Mouse (Mus musculus) gastrocnemius, postnatal 4 days (tissue): ENCODE measurements around the gene Iqcn. TPM values are rescaled to one million over a fixed set of nuclear protein-coding genes. Genes with fewer than 3 reads are reported as not detected.

Source experiments
- DNase-seq, 2 experiments: peaks; one replicate each; pipeline ENCODE4 v3.0.0; 2021 to 2022; ENCODE audit warnings: low spot score in 2 of 2, mixed read lengths in 2 of 2
- total RNA-seq, 2 experiments: library from RNA; stranded (reverse); gene quantifications; 2 replicates each; pipeline ENCODE4 v1.2.3; 2021

Gene Iqcn
- total RNA-seq, 2 experiments from 2014 or later = not detected

- DNase-seq = peak; percentile 82 to 88
Observed at GRCm38 (mm10) chr8:70753151-70753550, 49.9 kb downstream of the Iqcn start.

DNA sequence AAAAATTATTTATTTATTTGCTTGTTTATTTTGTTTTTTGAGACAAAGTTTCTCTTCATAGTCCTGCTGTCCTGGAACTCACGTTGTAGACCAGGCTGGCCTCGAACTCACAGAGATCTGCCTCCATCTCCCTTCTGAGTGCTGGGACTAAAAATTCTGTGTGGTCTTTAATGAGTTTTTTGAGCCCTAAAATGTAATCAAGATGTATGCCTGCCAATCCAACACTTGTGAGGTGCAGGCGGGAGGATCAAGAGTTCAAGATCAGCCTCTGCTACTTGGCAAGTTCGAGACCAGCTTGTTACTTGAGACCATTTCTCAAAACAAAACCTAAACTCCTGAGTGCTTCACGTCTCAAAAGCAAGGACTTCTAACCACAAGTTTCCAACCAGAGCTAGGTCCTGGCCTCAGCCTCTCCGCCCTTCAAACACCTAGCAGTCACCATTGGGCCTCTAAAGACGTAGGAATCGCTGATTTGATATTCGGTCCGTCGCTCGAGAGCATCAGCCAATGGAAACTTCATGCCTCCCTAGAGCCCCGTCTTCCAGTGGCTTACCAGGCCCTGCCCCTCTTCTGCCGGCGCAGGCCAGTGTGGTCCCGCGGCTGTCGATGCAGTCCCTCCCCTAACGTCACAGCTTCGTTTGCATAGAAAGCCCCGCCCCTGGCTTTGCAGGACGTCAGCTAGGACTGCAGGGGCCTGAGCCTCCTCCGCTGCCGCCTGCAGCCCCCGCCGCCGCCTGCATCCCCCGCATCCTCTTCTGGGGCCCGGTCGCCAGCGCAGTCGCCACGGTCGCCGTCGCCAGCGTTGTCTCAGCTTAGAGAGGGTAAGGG lies 51.0 kb downstream of the Iqcn start, which contains the start of gene Rab3a:
TSS of gene Rab3a (plus strand) at position 637 of the 828 bp plus-strand sequence.
- DNase-seq = peak; percentile 85 to 93

DNA sequence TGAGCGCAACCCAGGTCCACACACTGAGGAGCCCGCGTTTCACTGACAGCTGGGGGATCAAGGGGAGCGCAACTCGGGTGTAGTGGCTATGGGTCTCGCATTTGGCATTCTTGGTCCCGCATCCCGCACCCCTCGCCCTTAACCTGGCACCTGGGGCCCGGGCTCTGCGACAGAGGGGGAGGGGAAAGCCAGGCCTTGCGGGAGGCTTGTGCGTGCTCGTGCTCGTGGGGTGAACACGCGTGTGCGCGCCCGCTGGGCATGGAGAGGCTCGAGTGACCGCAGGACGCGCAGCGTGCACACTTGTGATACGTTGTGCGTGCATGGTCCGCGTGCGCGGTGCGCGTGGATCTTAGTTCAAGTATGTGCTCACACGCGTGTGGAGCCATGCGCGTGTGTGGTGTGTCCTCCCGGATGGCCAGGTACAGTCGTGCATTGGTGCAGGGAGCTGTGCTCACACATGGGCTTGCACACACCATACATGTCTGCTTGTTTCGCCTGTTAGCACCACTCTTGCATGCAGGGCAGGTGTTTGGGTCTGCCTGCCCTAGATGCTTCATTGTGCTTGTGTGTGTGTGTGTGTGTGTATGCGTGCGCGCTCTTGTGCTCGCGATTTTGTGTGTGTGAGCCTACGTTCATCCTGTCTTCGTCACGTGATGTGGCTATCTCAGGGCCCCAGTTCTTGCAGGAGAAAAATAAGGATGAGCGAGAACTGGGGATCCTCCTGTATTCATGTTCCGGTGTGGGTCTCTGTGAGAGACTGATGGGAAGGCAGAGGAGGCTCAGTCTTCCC lies 51.8 kb downstream of the Iqcn start:
- DNase-seq = peak; percentile 46 to 72

DNA sequence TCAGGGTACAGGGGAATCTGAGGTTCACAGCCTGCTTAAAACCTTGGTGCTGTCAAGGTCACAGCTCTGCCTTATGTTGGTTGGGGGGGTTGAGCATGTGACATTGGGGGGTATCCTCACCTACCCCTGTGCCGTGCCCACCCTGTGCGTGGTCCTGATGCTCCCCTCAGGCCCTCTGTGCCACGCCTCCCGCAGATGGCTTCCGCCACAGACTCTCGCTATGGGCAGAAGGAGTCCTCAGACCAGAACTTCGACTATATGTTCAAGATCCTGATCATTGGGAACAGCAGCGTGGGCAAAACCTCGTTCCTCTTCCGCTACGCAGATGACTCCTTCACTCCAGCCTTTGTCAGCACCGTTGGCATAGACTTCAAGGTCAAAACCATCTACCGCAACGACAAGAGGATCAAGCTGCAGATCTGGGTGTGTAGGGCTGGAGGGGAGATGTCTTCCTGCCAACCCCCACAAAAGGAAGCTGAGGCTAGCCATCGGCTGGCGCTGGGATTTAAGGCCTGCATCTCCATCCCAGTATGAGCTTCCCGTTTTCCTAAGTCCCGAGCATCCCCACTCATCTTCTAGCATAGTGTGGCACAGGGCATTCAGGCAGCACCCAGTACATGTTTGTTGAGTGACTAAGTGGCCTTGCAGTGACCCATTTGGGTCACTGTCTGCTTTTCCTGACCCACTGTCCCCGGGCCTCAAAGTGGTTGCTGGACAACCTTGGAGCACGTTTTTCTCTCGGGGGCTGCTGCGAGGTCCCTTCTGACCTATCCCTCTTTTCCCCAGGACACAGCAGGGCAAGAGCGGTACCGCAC lies 52.6 kb downstream of the Iqcn start:
- DNase-seq = peak in 1 of 2 experiments; percentile 9

DNA sequence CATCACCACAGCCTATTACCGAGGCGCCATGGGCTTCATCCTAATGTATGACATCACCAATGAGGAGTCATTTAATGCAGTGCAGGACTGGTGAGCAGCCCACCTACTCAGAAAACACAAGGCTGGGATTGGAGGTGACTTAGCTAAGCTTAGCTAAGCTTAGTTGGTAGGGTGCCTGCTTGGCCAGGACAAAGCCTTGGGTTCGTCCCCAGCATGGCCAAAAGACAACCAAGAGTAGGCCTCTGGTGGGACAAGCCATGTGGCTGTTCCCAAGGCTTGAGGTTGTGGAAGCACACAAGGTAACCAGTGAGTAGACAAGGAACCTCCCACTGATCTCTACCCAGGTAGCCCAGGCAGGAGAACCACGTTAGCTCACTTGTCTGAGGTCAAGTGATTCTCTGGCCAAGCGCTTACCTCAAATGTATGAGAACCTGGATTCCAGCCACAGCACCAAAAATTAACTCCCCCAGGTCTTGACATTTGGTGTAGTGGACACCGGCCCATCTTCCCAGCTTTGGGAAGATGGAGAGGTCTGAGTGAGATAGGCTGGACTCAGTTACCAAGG lies 53.3 kb downstream of the Iqcn start:
- peak in 1 of 2 experiments; percentile 6 for DNase-seq

DNA sequence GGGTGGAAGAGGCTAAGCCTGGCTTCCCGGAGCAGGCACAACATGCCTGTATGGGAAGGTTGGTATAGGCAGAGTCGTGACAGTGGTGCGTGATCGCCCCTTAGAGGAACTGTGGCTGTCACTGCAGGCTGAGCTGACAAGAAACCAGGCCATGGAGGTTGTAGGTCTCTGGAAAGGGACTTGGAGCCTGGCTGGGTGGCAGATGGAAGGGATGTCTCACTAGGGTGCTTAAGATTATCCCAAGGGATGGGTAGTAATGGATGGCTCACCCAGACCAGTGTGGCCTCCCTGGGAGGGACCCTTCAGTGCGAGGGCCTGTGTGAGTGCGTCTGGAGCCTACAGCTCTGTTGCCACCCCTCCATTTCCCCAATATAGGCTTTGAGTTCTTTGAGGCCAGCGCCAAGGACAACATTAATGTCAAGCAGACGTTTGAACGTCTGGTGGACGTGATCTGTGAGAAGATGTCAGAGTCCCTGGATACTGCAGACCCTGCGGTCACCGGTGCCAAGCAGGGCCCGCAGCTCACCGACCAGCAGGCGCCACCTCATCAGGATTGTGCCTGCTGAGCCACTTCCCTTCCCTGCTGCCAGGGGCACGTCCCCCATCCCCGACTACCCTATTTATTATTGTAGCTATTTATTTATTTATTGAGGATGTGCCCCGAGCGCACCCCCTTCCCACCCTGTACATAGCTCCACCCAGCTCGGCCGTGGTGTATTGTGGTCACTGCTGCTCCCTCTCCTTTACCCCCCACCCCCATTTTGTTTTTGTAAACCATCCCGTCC lies 54.5 kb downstream of the Iqcn start:
- DNase-seq = peak in 1 of 2 experiments; percentile 24

- DNase-seq = peak in 1 of 2 experiments; percentile 7
Observed at GRCm38 (mm10) chr8:70758308-70758615, 55.0 kb downstream of the Iqcn start.

GRCm38 (mm10) chr8:70758616-70759561 lies 55.6 kb downstream of the Iqcn start:
- peak in 1 of 2 experiments; percentile 14 for DNase-seq

DNA sequence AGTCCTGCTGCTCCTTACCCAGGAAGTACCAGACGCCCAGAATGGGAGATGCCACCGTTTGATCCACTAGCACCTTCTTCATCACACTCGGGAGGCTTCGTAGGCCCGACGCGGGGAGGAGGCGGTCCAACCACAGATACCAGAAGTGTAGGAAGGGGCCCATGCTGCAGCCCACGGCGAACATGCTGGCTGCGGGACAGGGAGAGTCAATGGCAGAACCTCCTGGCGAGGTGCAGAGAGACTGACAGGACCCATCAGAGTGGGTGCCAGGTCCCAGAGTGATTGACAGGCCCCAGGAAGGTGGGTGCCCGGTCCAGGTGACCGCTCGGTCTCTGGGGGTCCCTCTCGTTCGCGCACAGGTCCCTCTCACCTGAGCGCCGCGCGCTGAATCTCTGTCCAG lies 57.1 kb downstream of the Iqcn start:
- DNase-seq = no peak

DNA sequence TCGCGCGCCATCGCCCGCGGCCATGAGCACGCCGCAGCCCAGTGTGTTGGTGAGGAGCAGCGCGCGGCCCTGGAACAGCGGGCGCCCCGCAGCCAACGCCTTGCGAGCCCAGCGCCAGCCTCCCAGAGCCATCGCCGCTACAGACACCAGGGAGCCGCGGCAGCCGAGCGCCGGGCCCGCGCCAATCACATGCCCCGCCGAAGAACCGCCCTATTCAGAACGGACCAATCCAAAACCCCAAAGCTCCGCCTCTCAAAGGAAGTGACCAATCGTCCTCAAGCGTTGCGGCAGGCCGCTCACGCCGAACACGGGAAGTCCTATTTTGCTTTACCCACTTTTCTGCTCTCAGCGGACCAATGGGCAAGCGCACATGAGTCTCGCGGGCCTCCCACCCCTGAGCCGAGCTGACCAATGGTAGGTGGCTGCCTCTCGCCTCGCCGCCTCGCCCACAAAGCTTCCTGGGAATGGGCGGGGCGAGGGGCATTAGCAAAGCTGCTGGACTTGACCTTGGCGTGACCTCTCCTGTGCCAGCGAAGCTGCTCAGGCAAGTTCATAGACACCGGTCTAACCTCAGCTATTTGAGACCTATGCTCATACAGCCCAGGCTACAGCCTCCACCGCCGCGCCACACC lies 57.6 kb downstream of the Iqcn start, which contains the start of gene Mpv17l2:
TSS of gene Mpv17l2 (minus strand) at position 172 of the 632 bp plus-strand sequence.
- peak; percentile 81 to 91 for DNase-seq

DNA sequence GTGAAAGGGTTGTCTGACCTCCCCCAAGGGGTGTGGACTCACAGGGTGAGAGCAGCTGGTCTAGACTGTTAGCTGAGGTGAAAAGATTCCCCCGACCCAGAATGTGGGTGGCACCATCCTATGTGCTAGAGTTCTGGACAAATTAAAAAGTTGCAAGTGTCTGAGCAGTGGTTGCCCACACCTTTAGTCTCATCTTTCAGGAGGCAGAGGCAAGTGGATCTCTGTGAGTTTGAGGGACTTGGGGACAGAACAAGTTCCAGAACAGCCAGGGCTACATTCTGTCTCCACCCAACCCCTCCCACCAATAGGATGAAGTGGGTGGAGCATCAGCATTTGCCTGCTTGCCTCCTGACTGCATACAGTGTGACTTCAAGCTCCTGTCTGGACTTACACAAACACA lies 58.9 kb downstream of the Iqcn start:
- no peak for DNase-seq

DNA sequence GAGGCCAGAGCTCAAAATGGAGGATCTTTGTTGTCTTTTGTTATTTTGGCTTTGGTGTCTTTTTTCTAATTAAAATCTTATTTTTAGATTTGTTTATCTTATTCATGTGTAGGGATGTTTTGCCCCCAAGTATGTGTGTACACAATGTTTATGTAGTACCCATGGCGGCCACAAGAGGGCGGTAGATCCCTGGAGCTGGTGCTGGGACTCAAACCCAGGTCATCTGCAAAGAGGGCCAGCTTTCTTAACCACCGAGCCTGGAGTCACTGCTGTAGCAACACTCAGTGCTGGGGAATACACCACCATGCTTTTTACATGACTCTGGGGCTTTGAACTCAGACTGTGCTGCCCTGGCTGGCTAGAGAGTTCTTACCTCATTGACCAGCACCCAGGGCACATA lies 60.1 kb downstream of the Iqcn start:
- no peak for DNase-seq

- no peak for DNase-seq
Observed at GRCm38 (mm10) chr8:70764026-70764425, 60.8 kb downstream of the Iqcn start.

GRCm38 (mm10) chr8:70764676-70765075 lies 61.4 kb downstream of the Iqcn start:
- DNase-seq = no peak

DNA sequence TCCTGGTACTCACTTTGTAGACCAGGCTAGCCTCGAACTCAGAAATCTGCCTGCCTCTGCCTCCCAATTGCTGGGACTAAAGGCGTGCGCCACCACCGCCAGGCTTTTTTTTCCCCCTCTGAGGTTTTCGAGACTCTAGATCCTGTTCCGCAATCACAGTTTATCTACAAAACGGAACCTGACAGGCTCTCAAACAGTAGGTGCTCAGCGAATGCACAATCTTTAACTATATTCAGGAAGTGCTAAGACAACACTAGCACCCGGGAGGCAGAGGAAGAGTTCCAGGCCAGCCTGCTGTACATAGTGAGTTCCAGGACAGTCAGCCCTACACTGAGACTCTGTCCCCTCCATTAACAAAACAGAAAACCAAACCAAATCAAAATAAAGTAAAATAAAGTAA lies 62.1 kb downstream of the Iqcn start:
- DNase-seq = no peak

DNA sequence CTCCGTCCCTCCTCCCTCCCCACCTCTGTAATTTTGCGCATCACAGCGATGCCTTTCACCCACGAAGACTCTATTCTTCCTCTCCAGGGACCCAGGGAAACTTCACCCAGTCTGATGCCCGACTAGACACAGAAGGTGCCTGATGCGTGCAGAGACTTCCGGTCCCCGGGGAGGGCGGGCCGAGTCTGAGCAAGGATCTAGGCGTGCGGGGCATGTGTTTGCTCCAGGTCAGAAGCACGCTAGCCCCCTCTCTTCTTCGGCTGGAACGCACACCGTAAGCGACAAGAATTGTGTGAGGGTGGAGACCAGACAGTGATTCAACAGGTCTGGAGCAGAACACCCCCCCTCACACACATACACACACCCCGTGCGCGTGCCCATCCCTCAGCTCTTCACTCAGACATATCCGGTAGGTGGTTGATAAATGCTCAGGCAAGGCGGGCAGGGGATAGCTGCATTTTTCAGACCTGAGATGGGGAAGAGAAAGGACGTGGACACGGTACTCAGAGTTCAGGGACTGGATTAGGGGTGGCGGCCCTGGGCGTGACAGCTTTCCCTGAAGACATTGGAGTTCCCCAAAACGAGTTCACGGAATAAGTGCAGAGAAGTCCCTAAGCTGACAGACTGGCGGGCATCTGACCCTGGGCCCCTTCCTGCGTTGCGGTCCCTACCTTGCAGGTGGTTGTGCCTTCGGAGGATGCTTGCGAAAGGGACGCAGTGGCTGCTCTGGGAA lies 62.7 kb downstream of the Iqcn start:
- DNase-seq = peak in 1 of 2 experiments; percentile 49

GRCm38 (mm10) chr8:70766571-70767440 lies 63.5 kb downstream of the Iqcn start:
- peak in 1 of 2 experiments; percentile 72 for DNase-seq
